Mouse (Mus musculus) kidney, embryonic 14.5 days (tissue): ENCODE data around the gene Myof. TPM values are rescaled to one million over a fixed set of nuclear protein-coding genes. Genes with fewer than 3 reads are reported as not detected.

Source experiments
- ATAC-seq: fragments of 200-750 bp; cut with Nextera tagmentation; 2 replicates; pipeline ENCODE4 v1.8.0; 2017; ENCODE audit warnings: moderate number of reproducible peaks, mild to moderate bottlenecking, moderate TSS enrichment, moderate library complexity; ENCODE audit not compliant: low FRiP score, low TSS enrichment
- H3K27ac ChIP-seq: fragments of 300-500 bp; sonication (generic); 2 replicates; pipeline ENCODE4 v1.5.1; 2014; ENCODE audit warnings: low read depth, mild to moderate bottlenecking, low read length, moderate library complexity, mixed read lengths
- H3K27me3 ChIP-seq: fragments of 300-500 bp; sonication (generic); 2 replicates; pipeline ENCODE4 v1.6.1; 2014; ENCODE audit warnings: mild to moderate bottlenecking, low read length; ENCODE audit not compliant: control insufficient read depth, insufficient read depth
- H3K36me3 ChIP-seq: fragments of 300-500 bp; sonication (generic); 2 replicates; pipeline ENCODE4 v1.6.1; 2014; ENCODE audit warnings: low read length, mixed read lengths; ENCODE audit not compliant: control insufficient read depth, insufficient read depth
- H3K4me1 ChIP-seq: fragments of 300-500 bp; sonication (generic); 2 replicates; pipeline ENCODE4 v1.6.1; 2014; ENCODE audit warnings: low read length, mixed read lengths; ENCODE audit not compliant: control insufficient read depth, insufficient read depth
- H3K4me2 ChIP-seq: fragments of 300-500 bp; sonication (generic); replicated peaks from 2 replicates; pipeline ENCODE4 v1.6.1; 2014; ENCODE audit warnings: low read depth, mild to moderate bottlenecking, low read length
- H3K4me3 ChIP-seq: fragments of 300-500 bp; sonication (generic); 2 replicates; pipeline ENCODE4 v1.5.1; 2014; ENCODE audit warnings: mild to moderate bottlenecking, low read length
- H3K9ac ChIP-seq: fragments of 300-500 bp; sonication (generic); 2 replicates; pipeline ENCODE4 v1.6.1; 2014; ENCODE audit warnings: low read depth, mild to moderate bottlenecking, low read length, moderate library complexity
- H3K9me3 ChIP-seq: fragments of 300-500 bp; sonication (generic); 2 replicates; pipeline ENCODE4 v1.6.1; 2016; ENCODE audit warnings: low read length; ENCODE audit not compliant: control insufficient read depth
- WGBS: fragments of 180-500 bp; shearing (Covaris S2); extraction: QIAGEN DNeasy Blood & Tissue Kit; methylation state at CpG from one replicate; pipeline ENCODE4 v1.1.7; 2014; 5-methylcytosine and 5-hydroxymethylcytosine counted together
- polyA plus RNA-seq: library from polyadenylated mRNA; unstranded; fragments of >200 nt; fragmentation: Nextera tagmentation; extraction: Ambion mirVana; gene quantifications from 2 replicates; pipeline ENCODE4 v1.2.1, GENCODE M21; 2014

Myof gene
- polyA plus RNA-seq, 1 experiment from 2014 or later: 17.1 TPM

DNA sequence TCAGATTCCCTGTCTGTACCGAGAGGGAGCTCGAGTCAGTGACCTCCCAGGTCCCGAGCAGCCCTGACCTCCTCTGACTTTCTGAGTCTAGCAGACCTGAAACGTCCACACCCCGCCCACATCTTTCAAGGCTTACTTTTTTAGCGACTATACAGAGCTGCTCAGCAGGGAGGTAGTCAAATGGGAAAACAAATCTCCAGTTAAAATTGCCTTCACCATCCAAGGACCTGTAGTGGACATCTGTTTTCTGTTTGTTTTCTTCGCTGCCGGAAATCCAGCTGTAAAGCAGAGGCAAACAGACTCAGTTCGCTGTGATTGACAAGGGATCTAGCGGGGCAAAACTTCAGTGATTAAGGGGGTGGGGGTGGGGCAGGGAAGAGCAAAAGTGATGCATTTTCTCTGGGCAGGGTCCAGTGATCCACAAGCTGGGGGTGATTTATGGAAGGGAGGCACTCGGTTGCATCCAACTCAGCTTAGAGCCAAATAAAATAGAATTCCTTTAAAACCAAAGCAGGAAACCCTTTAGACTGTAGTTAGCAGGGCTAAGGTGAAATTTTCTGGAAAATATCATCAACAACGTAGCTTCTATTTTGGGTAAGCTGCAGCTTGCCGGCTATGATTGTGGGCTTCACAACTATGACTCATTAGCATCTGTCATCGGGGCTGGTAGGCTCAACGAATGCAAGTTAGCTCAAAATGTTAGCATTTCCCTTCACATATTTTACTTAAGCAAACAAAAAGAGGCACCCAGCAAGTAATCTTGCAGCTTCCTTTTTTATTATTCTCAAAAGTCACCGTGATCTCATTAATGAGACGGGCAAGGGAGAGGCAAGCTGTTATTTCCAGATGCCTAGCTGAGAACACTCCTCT is 135.7 kb downstream of the Myof start:
- Histone ChIP-seq H3K27me3 (no peaks in the 10 kb centered on the region), H3K9me3 (no peaks in the 10 kb centered on the region), H3K4me2 (peak overlapping the region; percentile 13), H3K9ac (no peak overlapping the region), H3K4me3 (no peak overlapping the region), H3K36me3 (no peaks in the 10 kb centered on the region), H3K4me1 (peaks cover 11% of the 10 kb centered on the region), H3K27ac (peak overlapping the region; percentile 48)
- 20% methylated on average over 17 of the region's 17 CpGs for WGBS
- peak; percentile 71 for ATAC-seq

DNA sequence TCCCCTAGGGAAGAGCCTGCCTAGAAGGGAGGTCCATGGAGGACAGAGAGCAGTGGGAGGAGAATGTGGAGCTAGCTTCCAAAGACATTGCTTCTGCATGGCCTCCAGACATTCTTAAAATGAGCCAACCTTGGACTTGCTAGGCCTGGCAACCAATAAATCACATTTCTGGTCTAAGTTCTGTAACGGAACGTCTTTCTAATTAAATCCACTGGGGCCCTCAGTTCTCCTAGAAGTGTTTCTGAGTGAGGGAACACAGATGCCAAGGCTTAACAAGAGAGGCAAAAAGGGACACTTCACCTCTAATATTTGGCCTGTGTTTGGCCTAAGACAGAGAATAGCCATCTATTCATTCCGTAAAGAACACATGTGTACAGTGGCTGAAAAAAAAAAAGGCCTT is 136.5 kb downstream of the Myof start:
- Histone ChIP-seq H3K9ac (no peak overlapping the region), H3K36me3 (no peaks in the 10 kb centered on the region), H3K9me3 (no peaks in the 10 kb centered on the region), H3K27ac (peak overlapping the region; percentile 48; the same call in 1 of the 2 replicates), H3K4me2 (peak overlapping the region; percentile 13; the same call in 1 of the 2 replicates), H3K27me3 (no peaks in the 10 kb centered on the region), H3K4me3 (no peak overlapping the region), H3K4me1 (peaks cover 11% of the 10 kb centered on the region)
- 30% methylated on average over 3 of the region's 3 CpGs for WGBS
- ATAC-seq: no peak

DNA sequence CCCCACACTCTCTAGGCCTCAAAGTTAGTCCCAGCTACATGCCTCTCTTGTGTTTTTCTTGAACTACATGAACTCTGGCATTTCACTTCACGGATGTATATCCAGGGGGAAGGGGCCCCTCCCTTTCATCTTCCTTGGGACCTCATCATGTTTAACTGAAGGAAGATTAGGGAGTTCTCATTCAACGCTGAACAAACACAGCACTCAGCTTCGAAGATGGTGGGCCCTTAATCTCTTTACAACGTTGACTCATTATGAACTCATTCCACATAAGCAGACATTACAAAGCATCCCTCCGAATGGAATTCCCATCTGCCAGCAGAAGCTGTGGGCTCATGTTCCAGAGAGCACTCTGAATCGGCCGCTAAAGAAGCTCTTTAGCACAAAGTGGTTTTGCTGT is 147.3 kb downstream of the Myof start:
- H3K4me3 ChIP-seq: no peak overlapping the region
- H3K4me1 ChIP-seq: no peaks in the 10 kb centered on the region
- 44% methylated on average over 7 of the region's 7 CpGs for WGBS
- H3K27ac ChIP-seq: no peak overlapping the region
- H3K4me2 ChIP-seq: no peak overlapping the region
- H3K9me3 ChIP-seq: no peaks in the 10 kb centered on the region
- no peak for ATAC-seq
- no peak overlapping the region for H3K9ac ChIP-seq
- H3K27me3 ChIP-seq: no peaks in the 10 kb centered on the region
- no peaks in the 10 kb centered on the region for H3K36me3 ChIP-seq

DNA sequence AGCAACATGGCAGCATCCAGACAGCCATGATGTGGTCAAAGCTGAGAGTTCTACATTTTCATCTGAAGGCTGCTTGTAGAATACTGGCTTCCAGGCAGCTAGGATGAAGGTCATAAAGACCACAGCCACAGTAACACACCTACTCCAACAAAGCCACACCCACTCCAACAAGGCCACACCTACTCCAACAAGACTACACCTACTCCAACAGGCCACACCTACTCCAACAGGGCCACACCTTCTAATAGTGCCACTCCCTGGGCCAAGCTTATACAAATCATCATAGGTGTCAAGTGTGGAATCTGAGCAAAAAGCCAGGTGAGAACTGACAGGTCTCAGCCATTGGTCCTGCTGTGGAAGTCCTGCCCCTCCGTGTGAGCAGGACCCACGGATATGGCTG is 152.4 kb downstream of the Myof start:
- WGBS: 78% methylated on average over 2 of the region's 2 CpGs

DNA sequence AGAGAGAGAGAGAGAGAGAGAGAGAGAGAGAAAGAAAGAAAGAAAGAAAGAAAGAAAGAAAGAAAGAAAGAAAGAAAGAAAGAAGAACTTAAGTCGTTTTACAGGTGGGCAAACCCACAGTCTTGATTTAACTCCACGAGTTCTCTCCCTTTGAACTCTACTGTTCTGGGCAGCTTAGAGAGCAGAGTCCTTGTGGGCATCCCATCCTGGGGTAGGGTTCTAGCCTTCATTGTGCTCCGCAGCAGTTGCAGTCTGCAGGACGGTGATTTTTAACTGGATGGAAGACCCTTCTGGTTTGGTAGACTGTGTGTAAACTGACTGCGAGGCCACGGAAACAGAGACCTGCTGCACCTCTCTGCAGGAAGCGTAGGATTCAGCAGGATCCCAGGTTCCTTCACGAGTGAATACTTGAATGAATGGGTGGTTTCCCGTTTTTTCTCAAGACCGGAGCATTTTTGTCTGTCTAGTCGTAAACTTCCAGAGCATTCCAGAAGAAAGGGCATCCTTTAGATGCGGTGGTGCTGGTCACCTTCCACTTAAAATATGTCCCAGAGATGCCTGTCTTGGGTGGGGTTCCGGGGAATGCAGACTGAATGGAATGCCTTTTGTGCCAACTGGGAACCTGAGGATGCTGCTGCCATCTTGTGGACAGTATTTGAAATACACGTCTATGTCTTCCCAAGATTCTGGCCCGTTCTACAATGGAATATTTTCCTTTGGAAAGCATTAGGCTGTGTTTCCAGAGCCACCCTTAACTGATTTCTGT is 156.8 kb downstream of the Myof start:
- no peak overlapping the region for H3K27ac ChIP-seq

More for the DNA sequence above, 152.4 kb downstream of the Myof start:
- H3K4me1 ChIP-seq: 0 out of 2 replicates have a peak, but pooled peaks cover 3% of the 10 kb centered on the region
- no peak overlapping the region for H3K4me3 ChIP-seq
- H3K36me3 ChIP-seq: no peaks in the 10 kb centered on the region
- no peaks in the 10 kb centered on the region for H3K9me3 ChIP-seq
- no peaks in the 10 kb centered on the region for H3K27me3 ChIP-seq
- no peak overlapping the region for H3K9ac ChIP-seq
- no peak for ATAC-seq
- no peak overlapping the region for H3K4me2 ChIP-seq
- H3K27ac ChIP-seq: no peak overlapping the region

DNA sequence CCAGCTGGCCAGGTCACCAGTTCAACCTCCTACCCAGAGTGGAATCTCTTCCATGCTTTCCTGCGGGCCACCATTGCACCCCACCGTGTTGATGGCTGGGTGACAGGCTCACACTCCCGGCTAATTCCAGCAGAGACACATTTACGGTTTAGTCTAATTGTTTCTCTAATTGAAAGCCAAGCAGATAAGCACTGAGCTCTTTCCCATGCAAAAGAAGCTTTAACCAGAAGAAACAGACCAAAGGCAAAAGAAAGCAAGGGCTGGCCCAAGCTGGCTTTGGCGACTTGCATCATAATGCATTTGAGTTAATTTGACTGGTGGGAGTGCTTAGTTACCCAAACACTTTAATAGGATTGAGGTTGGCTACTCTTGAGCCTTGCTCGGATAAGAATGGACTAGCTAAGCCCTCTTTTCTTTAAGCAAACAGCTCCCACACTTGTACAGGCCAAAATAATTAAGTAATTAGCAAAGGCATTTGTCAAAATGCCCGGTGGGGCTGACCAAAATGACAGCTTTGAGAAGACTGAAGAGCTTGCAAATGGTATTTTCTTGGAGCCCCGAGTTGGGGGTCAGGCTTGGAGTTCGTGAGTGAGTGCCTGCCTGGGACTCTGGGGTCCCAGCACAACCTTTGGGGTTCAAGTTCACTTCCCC is 161.8 kb downstream of the Myof start:
- no peak for ATAC-seq
- H3K4me1 ChIP-seq: peaks cover 1% of the 10 kb centered on the region; the same call in 1 of the 2 replicates
- no peak overlapping the region for H3K9ac ChIP-seq
- H3K9me3 ChIP-seq: no peaks in the 10 kb centered on the region
- no peaks in the 10 kb centered on the region for H3K36me3 ChIP-seq
- WGBS: 13% methylated on average over 9 of the region's 9 CpGs
- H3K27ac ChIP-seq: no peak overlapping the region
- no peak overlapping the region for H3K4me3 ChIP-seq
- peaks cover 36% of the 10 kb centered on the region for H3K27me3 ChIP-seq
- H3K4me2 ChIP-seq: no peak overlapping the region

More for the DNA sequence above, 156.8 kb downstream of the Myof start:
- Histone ChIP-seq H3K4me2 (peak overlapping the region; percentile 46), H3K36me3 (no peaks in the 10 kb centered on the region), H3K4me1 (0 out of 2 replicates have a peak, but pooled peaks cover 3% of the 10 kb centered on the region), H3K27me3 (peaks cover 6% of the 10 kb centered on the region; the same call in 1 of the 2 replicates), H3K4me3 (peak overlapping the region; percentile 21; the same call in 1 of the 2 replicates), H3K9me3 (no peaks in the 10 kb centered on the region), H3K9ac (no peak overlapping the region)
- WGBS: 13% methylated on average over 15 of the region's 15 CpGs
- ATAC-seq: no peak

DNA sequence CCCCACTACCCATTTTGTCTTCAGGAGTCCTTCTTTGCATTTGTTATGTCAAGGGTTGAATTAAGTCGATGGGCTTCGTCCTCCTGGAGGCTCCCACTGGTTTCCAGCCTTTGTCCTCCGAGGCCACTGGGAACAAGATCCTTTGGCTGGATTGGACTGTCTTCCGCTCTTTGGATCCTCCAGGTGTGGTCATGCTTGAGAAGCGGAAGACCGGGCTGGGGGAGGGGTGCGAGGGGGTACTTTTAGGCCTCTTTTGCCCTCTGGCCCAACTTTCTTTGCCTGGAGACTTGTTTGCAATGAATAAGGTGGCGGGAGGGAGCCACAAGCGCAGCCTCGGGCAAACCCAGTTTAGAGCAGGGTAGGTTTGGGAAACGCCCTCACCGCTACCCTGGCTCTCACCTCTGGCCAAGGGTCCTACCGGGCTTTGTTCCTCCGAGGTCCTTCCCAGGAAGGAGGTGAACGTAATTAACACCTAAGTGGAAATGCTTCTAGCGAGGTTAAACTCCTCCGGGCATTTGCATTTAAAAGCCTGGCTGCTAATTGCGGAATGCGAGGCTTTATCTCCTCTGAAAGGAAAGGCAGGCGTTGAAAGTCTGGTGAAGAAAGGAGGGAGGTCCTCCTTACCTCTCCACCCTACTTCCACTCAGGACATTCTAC is 165.7 kb downstream of the Myof start:
- H3K4me1 ChIP-seq: no peaks in the 10 kb centered on the region; the same call in 1 of the 2 replicates
- no peak for ATAC-seq
- peaks cover 31% of the 10 kb centered on the region for H3K27me3 ChIP-seq
- WGBS: 5% methylated on average over 20 of the region's 20 CpGs
- no peak overlapping the region for H3K9ac ChIP-seq
- H3K4me3 ChIP-seq: no peak overlapping the region
- peak overlapping the region; percentile 27 for H3K4me2 ChIP-seq
- no peaks in the 10 kb centered on the region for H3K36me3 ChIP-seq
- no peak overlapping the region for H3K27ac ChIP-seq
- no peaks in the 10 kb centered on the region for H3K9me3 ChIP-seq

- Histone ChIP-seq H3K27ac (no peak overlapping the region), H3K27me3 (peaks cover 31% of the 10 kb centered on the region), H3K9ac (no peak overlapping the region), H3K9me3 (no peaks in the 10 kb centered on the region), H3K4me2 (no peak overlapping the region), H3K36me3 (no peaks in the 10 kb centered on the region), H3K4me1 (no peaks in the 10 kb centered on the region; the same call in 1 of the 2 replicates), H3K4me3 (no peak overlapping the region)
- no peak for ATAC-seq
- 64% methylated on average over 6 of the region's 6 CpGs for WGBS
Measured at GRCm38 (mm10) chr19:37876605-37877245, 166.7 kb downstream of the Myof start.
